Mouse (Mus musculus): Measurements from ENCODE around the gene Gm45837.

The Gm45837 gene

DNA sequence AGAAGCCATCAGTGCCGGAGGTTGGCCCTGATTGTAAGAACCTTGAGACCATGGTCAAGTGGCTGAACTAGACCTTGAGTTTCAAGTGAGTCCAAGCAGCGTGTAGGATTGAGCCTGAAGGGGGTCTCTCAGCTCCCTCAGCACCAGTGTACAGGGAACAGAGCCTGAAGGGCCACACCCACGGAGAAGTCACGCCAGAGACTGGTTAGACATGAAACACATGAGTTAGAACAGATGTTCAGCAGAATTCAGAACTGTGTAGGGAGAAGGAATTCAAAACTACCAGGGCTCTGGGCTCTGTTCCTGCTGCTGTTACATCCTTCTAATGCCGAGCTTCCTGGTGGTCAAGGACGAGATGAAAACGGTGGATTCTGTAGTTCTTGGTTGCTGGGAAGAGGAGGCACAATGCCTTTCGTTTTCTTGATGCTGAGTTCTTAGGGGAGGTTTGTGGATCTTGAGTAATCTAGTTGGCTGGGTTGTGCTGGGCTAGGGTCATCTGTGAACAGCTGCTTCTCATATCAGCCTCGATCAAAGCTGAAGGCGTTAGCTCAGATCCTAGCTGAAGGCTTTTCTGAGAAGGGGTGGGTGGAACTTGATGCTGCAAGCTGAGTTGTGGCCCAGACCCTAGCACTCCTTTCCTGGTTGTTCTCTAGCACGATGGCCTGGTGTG is at the start of gene Gm45837:
TSS of gene Gm45837 (plus strand) at position 620 of the 670 bp plus-strand sequence.
- no peak for DNase-seq

DNA sequence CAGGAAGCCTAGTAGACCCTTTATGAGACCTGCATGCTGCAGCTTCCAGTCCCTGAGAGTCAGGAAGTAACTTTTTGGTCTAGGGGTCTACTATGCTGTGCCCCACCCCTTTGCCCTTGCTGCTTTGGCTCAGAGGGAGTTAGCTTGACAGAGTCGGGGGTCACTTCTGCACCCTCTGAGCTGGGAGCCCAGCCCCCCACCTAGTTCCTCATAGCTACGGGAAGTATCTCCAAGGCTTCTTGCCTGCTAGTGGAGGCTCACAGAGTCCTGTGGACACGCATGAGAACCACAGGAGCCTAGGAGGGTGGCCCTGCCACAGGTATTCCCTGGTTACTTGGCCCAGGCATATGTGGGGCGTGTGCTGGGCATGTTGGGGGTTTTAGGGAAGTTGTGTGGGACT is 49.7 kb upstream of the Gm45837 start:
- no peak for DNase-seq

DNA sequence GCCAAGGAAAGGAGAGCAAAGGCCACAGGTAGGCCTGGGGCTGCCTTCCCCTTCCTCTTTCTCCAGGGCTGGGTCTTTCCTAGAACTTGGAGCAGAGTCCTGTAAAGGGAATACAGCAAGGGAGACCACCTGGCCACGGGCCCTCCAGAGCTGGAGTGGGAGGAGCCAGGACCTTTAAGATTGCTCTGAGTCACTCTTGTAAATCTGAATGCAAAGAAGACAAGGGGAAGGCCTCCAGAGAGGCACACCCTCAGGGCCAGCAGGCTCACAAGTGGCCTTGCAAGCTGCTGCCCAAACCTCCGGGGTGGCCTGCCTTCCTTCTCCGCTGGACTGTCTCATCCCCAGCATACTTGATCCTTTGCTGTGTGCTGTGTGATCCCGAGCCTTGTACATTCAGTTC is 48.9 kb upstream of the Gm45837 start:
- no peak for DNase-seq

DNA sequence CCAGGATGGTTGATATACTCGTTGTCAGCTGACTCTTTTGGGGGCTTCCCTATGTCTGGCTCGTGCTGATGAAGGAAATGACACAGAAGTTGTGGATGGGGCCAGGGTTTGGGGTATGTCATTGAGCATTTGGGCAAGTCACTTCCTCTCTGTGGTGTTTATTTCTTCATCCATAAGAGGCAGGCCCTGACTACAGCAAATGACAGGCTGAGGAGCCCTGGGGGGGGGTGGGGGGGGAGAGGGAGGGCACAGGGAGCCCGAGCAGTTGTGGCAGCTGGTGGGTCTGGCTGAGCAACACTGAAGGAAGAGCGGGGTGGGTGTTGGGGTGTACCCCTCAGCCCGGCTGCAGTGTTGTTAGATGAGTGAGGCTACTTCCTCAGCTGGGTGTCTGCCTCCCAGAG is 47.9 kb upstream of the Gm45837 start:
- DNase-seq, result no peak

DNA sequence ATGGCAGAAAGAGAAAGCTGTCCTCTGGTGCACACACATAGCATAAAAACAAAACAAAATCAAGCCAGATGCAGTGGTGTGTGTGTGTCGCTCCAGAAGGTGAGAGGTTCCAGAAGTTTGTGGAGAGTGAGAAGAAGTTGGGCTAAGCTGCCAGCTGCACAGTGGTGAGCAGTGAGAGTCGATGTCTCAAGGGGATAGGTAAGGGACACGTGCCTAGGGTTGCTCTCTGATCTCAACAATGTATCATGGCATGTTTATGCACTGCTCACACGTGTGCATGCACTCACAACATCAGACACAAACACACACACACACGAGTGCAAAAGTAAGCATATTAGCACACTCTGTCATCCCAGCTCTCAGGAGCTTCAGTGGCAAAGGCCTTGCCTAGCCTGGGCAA is 46.8 kb upstream of the Gm45837 start:
- DNase-seq, result no peak

DNA sequence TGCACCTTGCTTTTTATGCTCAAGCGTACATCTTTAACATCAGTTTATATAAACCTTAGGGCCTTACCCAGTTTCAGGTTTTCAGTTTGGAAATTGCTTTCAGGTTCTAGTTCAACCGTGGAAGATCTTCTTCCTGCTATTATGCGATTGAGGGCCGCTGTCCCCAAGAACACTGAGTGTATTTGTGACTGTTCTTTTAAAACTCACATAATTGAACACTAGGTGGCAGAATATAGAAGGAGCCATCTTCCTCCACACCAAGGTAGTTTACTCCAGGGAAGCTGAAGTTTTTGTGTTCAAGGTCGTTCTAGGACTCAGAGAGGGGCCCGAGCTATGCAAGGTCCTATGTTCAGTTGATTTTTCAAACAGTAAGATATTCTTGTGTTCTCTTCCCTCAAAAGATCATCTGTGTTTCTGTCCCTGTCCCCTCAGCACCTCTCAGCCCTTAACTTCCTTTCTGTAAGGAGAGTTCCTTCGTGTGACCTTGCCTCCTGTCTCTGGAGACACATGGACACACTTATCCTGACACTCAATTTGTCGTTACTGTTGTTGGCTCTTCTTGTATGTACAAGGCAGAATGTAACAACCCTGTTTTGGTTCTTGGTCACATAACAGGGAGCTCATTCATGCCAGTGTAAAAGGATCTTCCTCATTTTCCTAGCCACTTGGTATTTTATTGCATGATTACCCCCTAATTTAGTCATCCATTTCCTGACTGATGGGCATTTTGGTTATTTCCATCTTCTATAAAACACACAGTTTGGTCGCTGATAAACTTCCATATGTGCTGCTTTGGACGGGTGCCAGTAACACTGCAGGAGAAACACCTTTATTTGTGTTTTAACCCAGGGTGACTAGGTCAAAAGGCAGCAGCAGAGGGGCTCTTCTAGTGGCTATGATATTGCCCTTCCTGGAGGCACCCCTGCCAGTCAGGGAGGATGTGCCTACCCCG is 42.5 kb upstream of the Gm45837 start:
- no peak for DNase-seq

DNA sequence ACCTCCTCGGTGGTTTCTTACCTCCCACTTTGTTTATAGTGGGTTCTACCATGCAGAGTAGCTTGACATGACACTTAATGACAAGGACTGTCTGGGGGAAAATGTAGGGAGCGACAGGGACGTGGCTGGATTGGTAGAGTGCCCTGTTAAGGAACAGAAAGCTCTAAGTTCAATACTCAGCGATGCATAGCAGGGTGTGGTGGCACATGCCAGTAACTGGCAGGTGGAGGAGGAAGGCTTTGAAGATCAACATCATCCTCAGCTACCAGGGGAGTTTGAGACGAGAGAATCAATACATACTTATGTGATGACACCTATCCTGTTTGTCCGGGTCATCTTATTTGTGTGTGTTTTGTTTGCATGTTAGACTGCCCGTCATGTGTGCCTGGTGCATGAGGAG is 41.0 kb upstream of the Gm45837 start:
- no peak for DNase-seq

DNA sequence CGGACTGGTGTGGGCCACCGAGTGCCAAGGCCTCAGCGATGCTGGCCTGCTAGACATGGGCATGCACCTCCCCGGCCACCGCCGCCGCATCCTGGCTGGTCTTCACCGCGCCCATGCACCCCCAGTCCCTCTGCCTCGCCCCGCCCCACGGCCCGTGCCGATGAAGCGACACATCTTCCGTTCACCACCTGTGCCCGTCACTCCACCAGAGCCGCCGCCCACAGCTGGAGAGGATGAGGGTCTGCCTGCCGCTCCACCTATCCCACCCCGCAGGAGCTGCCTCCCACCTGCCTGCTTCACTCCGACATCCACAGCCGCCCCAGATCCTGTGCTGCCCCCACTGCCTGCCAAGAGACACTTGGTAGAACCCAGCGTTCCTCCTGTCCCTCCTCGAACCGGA is 37.6 kb upstream of the Gm45837 start:
- peak; percentile 40 for DNase-seq

DNA sequence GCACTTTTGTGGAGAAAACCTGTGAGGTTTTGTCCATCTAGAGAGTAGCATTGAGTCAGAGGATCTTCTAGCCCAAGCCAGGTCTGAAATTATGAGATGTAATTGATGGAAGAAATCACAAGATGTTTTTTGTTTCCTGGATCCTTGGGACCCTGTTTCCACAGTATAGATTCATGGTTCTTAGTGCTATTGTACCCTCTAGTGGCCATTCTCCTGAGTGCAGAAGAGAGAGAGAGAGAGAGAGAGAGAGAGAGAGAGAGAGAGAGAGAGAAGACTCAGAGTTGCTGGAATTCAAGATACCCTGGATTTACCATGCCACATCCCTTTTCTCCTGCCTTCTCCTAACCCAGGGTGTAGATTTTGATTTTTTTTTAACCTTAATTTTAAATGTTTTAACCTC is 36.5 kb upstream of the Gm45837 start:
- DNase-seq, result peak; percentile 52

DNA sequence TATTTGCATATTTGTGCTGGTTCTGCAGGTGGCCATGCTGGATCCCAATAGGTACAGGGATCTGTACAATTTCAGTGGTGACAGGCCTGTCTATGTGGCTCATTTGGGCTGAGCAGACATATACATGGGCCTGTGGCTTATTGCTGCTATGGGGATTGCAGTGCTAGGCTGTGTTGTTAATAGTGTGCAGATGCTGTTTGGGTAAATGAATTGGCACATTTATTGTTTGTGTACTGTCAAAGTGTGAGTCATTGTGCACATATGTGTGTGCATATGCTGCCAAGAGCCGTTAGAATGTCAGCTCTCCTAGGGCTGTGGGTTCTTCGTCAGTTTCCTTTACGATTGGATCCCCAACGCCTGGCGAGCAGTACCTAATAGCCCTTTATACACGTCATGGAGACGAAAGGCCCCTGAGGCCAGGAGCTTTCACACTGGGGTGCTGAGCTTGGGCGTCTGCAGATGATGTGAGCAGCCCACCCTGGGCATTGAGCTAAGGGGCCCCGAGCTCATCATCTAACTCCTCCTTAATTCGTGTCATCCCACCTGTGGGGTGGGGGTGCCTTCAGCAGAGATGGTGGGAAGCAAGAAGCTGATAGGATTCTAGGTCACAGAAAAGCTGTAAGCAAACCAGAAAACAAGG is 33.9 kb upstream of the Gm45837 start:
- no peak for DNase-seq

DNA sequence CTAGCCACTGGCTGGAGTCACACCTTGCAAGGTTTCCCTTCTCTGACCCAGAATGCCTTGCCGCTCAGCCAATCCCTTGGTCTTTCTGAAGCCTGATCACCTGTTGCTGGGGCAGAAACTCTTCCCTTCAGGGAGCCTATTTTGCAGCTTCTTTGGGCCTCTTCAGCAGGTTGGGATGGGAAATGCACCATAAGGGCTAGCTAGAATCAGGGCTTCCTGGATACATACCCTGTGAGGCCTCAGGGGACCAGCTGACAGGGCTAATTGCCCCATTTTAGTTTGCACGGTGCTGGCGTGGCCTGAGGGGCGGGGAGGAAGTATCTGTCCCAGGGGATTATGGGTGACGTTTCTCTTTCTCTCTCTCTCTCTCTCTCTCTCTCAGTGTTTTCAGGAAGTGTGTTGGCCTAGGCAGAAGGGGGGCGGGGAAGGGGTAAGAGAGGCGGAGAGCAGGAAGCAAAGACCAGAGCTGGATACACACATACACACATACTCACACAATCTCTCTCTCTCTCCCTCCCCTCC is 32.9 kb upstream of the Gm45837 start:
- no peak for DNase-seq

DNA sequence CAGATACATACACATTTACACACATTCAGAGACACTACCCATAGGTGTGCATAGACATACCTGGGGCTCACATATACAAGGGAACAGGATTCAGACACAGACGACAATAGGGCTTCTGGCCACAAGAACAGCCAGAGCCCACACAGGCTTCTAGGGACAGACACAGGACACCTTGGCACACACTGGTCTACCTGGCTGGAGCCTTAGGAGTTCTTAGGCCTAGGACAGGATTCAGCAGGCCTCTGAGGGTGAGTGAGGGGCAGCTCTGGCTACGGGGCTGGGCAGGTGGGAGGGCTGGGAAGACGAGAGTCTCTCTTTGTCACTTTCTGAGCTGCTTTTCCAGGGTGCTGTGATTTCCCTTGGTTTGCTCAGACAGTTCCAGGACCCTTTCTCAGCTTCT is 32.4 kb upstream of the Gm45837 start:
- DNase-seq, result no peak

DNA sequence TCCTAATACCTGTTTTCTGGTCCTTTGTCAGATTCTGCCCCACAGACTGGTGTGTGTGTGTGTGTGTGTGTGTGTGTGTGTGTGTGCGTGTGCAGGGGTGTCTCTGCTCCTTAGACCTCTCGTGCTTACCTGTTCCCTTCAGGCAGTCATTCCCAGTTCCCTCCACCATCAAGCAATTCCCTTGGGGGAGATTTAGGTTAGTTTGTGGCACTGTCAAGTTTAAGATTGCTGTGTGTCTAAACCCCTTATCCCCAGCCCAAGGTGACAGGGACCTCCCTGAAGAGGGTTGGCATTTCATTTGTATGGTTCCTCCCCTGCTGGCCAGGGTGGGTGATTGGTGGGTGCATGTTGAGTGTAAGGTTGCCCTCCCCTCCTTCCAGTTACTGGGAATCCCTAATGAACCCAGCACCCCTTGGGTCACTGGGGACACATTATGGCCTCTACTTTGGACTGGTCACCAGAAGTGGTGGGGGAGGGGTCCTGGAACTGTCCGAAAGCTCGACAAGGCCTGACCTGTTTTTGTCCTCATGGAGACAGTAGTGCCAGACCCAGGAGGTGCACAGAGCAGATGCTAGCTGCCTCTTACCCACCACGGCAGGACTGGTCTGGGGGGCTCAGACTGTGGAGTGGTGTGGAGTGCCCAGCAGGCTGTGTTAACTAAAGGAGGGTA is 31.8 kb upstream of the Gm45837 start:
- no peak for DNase-seq

DNA sequence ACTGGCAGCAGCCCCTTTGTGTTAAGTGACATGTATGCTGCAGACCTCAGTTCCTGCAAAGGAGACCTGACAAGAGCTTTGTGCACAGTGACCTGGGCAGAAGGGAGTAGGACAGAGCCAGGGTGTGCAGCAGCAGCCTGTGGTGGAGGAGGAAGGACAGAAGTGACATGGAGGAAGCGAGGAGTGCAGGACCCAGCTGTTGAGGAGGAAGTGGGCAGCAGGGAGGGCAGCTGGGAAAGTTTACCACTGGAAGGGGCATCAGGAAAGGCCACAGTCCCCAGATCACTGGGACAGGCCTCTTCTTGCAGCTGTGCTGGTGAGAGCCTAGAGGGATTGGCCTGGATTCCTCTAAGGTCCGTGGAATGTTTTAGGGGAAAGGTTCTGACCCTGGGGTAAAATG is 31.0 kb upstream of the Gm45837 start:
- DNase-seq, result no peak

DNA sequence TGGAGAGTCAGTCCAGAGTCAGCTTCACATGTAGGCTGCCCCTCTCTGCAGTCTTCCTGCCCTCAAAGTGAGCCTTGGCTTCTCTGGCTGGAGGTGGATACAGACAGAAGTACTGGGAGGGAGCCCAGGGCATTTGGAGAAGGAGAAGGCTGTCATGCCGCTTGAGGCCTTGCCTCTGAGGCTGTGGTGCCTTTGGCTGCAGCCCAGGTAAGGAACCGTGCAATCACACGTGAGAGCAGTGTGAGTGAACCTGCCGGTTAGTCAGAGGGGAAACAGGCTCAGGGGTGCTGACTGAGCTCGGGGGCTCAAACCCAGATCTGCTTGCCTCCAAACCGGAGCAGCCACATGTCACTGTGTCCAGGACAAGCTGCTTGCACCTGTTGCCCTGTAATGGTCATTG is 29.2 kb upstream of the Gm45837 start:
- no peak for DNase-seq

DNA sequence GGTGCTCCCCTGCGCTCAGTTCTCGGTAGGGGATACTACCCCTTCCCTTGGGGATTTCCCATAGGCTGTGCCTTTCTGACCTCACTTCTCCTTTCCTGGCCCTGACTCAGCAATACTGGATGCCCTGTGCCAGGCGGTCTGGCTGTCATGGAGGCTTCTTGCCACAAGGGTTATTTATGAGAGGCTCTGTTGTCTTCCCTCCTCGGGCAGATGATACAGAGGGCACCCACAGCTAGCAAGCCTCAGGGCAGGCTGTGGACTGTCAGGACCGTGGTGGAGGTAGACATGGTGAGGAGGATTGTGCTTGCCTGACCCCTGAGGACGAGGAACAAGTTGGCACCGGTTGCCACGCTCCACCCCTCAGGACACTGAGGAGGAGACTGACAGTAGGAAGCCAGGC is 28.3 kb upstream of the Gm45837 start:
- DNase-seq, result no peak

DNA sequence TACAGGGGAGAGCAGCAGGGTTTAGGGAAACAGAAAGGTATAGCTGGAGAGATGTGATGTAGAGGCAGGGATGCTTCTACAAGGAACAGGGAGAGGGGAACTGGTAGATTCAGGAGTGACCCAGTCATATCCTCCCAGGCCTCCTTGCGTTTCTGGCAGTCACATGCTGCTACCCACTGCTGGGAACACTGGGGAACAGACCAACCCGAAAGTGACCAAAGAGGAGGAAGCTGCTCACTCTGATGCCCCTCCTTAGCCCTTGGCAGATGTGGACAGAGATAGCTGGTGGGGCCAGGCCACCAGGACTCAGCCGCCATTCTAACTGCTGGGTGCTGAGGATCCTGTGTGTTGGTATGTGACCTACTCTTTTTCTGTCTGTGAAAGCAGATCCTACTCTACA is 26.9 kb upstream of the Gm45837 start:
- DNase-seq, result no peak

DNA sequence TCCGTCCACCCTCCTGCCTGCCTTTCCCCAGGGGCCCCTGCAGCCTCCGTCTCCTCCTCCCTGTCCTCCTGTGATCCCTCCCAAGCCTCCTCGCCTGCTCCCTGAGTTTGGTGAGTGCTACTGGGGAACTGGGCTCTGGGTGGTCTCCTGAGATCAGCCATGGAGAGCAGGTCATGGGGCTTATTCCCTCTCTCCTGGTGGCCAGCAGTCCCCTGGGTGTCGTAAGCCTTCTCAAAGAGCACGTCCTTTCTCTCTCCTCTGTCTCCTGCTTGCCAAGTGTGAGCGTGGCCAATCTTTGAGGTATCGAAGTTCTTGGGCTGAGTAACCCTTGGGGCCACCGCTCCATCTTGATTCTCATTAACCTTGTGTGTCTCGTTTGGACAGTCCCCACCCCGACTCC is 25.8 kb upstream of the Gm45837 start:
- no peak for DNase-seq

DNA sequence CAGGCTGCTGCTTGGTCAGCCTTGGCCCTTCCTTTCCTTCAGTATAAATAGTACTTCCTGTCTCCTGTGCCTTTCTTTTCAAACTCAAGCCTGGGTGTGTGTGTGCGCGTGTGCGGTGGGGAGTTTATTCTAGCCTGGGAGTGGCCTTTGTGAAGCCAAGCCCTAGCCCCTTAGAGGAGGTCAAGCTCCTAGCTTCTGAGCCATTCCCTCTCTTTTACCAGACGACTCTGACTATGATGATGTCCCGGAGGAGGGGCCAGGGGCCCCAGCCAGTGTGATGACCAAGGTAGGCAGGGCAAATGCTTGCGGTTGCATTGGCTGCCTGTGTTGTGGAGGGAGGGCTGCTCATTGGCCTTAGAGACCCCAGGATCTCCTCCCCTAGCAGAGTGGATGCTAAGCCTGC is 25.4 kb upstream of the Gm45837 start:
- DNase-seq, result no peak

DNA sequence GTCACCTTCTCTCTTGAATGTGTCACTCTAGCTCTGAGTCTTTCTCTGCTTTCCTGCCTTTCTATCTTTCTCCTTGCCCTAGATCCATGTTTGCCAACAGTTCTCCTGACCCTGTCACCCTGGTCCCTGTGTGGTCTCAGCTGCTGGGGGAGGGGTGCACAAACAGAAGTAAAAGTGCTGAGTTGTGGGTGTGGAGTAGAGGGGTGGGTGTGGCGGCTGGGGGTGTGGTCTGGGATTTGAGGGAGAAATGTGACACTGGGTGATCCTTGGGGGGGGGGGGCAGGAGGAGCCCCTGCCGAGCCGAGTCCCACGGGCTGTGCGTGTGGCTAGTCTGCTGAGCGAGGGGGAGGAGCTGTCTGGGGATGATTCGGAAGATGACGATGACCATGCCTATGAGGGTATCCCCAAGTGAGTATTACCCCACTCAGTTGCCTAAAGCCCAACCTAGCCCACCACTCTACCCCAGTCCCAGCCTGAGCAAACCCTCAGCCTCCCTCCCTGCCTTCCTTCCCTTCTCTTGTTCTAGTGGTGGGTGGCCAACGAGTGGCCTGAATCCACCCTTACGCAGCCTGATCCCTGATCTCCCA is 24.7 kb upstream of the Gm45837 start:
- DNase-seq, result no peak

DNA sequence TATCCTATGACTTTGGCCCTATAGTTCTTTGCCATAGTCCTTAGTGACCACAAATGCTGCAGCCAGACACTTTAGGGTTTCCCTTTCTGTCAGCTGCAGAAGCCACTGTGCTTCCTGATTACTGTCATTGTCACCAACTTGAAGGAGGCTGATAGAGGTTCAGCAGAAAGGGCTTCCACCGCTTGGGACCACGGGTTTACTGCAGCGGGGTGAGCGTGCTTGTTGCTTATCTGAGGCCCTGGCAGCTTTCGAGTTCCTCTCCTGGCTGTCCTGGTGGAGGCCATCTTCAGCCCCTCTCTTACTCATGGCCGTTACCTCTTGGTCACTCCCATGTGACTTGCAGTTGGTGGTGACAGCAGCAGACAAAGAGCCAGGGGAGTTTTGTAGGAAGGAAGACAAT is 21.4 kb upstream of the Gm45837 start:
- DNase-seq, result no peak

DNA sequence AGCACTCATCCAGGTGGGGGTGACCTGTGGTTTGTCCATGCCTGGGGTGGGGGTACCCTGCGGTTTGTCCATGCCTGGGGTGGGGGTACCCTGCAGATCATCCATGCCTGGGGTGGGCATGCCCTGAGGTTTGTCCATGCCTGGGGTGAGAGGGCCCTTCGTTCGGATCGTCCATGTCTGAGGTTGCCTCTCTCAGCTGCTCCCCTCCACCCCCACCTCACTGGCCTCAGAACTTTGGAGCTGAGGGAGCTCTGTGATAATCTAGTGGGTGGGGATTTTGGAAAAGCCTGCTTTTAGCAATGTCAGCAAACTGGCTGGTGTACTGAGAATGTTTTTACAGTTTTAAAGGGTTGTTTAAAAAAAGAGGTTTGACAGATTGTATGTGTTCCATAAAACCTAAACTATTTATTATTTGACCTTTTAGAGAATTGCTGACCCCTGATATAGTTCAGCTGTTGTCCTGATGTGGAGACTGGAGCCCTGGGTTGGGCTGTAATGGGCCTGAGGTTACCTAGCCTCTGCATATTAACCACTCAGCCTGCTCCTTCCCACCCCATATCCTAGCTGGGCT is 18.7 kb upstream of the Gm45837 start:
- no peak for DNase-seq
